Mouse (Mus musculus) spleen, postnatal 36 days (tissue): ENCODE measurements around the gene Spred2.
A peak's percentile ranks its signal among the peaks of the same experiment; 100 is the strongest.

ENCODE experiments used
- DNase-seq, 2 experiments: peaks; one replicate each; pipeline ENCODE4 v3.0.0; 2022; ENCODE audit warnings: low spot score in 2 of 2, mixed read lengths in 1 of 2

Spred2 gene

DNA sequence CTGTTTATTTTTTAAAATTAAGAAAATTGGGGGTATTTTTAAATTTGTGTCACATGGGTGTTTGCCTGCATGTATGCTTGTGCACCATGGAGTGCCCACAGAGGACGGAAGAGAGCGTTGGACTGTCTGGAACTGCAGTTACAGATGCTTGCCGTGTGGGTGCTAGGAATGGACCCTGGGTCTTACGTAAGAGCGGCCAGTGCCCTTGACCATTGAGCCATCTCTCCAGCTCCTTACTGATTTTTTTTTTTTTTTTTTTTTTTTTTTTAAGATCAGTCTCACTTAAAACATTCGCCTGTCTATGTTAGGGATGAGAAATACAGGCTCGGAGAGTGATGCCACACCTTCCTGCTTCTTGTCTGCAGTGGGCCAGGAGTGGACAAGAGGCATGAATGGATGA is 29.7 kb downstream of the Spred2 start:
- DNase-seq: no peak

GRCm38 (mm10) chr11:19955069-19955468 is 30.9 kb downstream of the Spred2 start:
- DNase-seq: no peak

- DNase-seq: no peak
These were observed 31.5 kb downstream of the Spred2 start for GRCm38 (mm10) chr11:19955701-19956100.

GRCm38 (mm10) chr11:19959006-19959405 is 34.8 kb downstream of the Spred2 start:
- no peak for DNase-seq

- DNase-seq: no peak
These were observed 35.7 kb downstream of the Spred2 start for GRCm38 (mm10) chr11:19959897-19960296.

- DNase-seq: no peak
These were observed 36.4 kb downstream of the Spred2 start for GRCm38 (mm10) chr11:19960541-19960940.

- no peak for DNase-seq
These were observed 36.9 kb downstream of the Spred2 start for GRCm38 (mm10) chr11:19961088-19961487.

GRCm38 (mm10) chr11:19961766-19962365 is 37.7 kb downstream of the Spred2 start:
- no peak for DNase-seq

GRCm38 (mm10) chr11:19962796-19963195 is 38.6 kb downstream of the Spred2 start:
- DNase-seq: peak in 1 of 2 experiments; percentile 20

- no peak for DNase-seq
These were observed 39.6 kb downstream of the Spred2 start for GRCm38 (mm10) chr11:19963717-19964141.

DNA sequence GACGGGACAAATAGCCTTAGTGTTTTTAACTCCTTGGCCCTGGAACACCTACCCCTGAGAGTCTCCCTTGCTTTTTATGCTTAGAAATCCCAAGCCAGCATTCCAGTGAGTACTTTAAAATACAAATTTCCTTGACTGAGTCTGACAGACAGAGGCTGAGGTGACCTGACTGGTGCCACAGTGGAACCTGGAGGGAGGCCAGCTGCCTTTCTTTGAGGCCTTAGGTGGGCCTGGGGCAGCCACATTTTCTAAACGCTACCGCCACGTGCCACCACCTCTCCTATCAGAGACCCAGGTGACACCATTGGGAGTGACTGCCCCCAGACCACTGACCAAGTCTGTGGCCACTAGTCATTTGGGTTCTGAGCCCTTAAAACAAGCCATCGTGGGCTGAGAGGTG is 40.2 kb downstream of the Spred2 start:
- DNase-seq: no peak

GRCm38 (mm10) chr11:19965037-19965611 is 40.9 kb downstream of the Spred2 start:
- no peak for DNase-seq

DNA sequence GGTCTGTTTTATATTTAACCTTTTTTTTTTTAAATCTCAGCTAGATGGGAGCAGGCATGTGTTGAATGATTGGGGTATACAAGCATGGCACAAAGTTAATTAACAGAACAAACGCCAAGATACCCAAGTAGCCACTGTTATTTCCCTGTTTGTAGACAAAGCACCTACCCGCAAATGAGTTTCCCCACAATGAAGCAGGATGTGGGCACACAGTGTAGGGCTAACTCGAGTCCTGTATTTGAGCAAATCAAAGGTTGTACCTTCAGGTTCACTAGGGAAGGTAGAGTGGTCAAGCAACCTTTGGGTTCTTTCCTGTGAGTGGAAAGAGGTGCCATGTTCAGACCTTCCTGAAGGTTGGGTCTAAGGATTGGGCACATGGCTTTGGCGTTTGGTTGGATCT is 41.5 kb downstream of the Spred2 start:
- no peak for DNase-seq

GRCm38 (mm10) chr11:19966294-19966693 is 42.1 kb downstream of the Spred2 start:
- no peak for DNase-seq

DNA sequence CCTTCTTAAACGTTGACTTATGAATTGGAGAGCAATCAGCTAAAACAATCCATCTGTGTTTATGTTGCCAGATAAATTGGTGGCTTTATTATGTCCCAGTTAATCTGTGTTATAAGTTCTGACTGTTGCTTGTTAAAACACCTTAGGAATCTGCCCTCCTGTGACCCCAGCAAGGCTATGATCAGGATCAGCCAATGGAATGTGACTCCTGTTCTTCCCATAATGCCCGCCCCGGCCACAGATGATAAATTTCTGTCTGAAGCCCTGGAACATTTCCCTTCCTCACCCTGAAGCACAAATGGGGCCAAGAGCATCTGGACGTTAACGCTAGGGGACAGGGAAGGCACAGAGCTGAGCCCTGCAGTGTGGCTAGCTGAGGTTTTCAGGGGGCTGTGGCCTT is 45.4 kb downstream of the Spred2 start:
- DNase-seq: no peak

- peak in 1 of 2 experiments; percentile 19 for DNase-seq
These were observed 48.0 kb downstream of the Spred2 start for GRCm38 (mm10) chr11:19971954-19972750.

- no peak for DNase-seq
These were observed 49.0 kb downstream of the Spred2 start for GRCm38 (mm10) chr11:19973032-19973790.

- no peak for DNase-seq
These were observed 51.9 kb downstream of the Spred2 start for GRCm38 (mm10) chr11:19976032-19976431.

GRCm38 (mm10) chr11:19977687-19978086 is 53.5 kb downstream of the Spred2 start:
- DNase-seq: no peak

DNA sequence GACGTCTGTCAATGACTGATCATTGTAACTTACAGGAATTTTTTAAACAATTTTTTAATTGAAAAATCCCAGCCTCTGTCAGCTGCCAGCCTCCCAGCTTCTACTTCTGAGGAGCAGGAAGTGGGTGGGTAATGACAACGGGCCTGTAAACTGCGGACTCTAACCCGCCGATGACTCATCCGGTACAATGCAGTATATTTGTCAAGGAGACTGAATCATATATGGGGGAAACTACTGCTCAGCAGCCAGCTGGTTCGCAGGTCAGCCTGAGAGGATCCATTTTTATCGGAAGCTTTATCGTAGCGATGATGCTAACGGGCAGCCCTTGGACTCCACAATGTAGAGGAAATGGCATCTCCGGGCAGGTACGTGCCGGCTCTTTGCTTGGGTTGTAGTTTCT is 55.2 kb downstream of the Spred2 start:
- DNase-seq: no peak

DNA sequence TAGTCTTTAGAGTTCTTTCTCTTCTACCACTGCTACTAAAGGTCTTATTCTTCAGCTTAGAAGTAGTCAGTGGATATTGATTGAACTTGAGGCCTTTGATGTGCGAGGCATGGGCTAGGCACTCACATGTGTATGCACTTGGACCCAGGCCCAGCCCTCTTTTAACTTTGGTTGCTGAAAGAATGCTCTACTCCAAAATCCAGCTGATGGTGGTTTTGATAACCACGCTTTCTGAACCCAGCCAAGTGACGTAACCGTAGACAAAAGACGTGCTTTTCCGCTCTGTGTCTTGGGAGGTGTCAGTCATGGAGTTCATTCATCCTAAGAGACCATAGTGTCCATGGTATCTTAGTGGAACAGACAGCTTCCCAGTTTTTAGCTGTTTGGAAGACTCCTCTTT is 57.9 kb downstream of the Spred2 start:
- DNase-seq: no peak

GRCm38 (mm10) chr11:19982779-19983178 is 58.6 kb downstream of the Spred2 start:
- DNase-seq: no peak
